Mouse (Mus musculus) left cerebral cortex, postnatal 10 days (tissue): Measurements from ENCODE around the gene Rfc1. TPM values are rescaled to one million over a fixed set of nuclear protein-coding genes. Genes with fewer than 3 reads are reported as not detected.
A peak's percentile ranks its signal among the peaks of the same experiment; 100 is the strongest.

ENCODE experiments used
- DNase-seq, 2 experiments: peaks; one replicate each; pipeline ENCODE4 v3.0.0; 2021 to 2022; ENCODE audit warnings: low spot score in 2 of 2, mixed read lengths in 1 of 2; ENCODE audit errors: extremely low spot score in 1 of 2
- intact Hi-C: fragments of 180-260 bp; cut with DNase I; formaldehyde crosslinking; loops from one replicate; pipeline ENCODE4 v1.15.1; 2025
- total RNA-seq, 2 experiments: library from RNA; stranded (reverse); gene quantifications; 2 replicates each; pipeline ENCODE4 v1.2.3; 2021

Rfc1 gene
- total RNA-seq, 2 experiments from 2014 or later, result 20.7 to 22.4 TPM

DNA sequence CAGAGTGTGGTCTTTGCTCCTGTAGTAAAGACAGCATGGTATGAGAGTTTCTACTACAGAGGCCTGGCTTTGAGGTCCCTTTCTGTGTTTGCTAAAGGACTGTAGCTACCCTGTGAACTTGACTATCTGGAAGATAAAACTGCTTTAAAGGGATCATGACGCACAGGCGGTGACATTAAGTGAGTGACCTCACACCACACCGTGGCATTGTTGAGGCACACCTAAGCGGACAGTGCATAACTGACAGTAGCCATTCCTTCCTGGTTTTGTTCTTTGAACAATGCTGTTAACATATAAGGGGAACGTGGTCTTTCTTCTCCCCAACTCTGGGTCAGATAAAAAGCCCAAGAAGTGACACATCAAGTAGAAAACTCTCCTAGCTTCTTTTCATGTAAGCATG, 111.4 kb downstream of the Rfc1 start:
- no peak for DNase-seq
- intact Hi-C loops, result no loop called here

- intact Hi-C loops, result no loop called here
- no peak for DNase-seq
Observed at GRCm38 (mm10) chr5:65221037-65221436, 114.4 kb downstream of the Rfc1 start.

DNA sequence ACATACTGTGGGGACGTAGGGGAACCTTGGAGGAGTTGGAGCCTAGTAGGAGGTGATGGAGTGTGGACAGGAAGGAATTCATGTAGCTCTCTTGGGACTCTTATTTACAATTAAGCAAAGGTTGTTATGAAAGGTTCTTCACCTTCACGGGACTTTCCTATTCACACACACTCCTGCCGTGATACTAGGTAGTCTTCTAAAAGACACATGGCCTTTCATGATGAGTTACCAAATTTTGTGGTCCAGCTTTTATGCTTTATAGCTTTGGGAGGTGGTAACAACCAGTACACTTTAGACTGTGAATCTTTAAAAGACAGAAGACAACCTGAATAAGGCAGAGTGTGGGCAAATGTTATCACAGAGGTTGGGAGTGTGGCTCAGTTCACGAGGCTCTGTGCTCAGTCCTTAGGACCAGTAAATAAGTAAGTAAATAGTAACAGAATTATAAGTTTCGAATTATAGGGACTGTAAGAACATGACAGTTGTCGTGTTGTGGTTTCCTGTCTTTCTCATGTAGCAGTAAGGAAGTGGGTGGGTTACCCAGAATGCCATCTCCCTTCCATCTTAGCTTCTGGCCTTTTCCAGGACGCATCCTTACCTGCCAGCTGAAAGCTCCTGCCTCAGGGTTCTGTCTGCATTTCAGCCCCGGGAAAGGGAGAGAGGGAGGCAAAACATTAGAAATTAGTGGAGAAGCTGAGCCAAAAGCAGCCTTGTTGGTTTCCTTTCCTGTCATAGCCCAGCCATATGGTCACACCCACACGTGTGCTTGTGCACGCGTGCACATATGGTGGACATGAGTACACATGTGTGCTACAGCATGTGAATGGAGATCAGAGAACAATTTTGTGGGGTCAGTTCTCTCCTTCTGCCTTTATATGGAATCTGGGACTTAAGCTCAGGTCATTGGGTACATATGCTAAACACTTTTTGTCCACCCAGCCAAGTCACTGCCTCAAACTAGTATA, 117.9 kb downstream of the Rfc1 start:
- no peak for DNase-seq
- intact Hi-C loops, result no loop called here

DNA sequence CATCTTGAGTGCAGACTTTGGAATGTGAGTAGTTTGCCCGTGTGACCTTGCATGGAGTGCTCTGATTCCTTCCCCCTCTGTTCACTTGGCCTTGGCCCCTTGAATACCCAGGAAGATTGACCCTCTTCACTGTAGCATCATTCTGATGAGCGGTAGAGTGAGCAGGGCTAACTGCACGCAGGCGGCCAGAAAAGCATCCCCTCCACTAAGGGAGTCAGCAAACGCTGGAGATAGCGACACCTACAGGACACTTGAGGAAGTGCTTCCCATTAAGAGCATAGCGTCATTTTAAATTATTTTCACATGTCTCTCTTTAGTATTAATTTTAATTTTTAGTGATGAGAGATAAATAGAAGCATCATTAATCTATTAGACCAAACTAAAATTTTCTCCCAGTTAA, 122.1 kb downstream of the Rfc1 start:
- peak in 1 of 2 experiments; percentile 40 for DNase-seq
- intact Hi-C loops, result no loop called here

Other genes starting within 250 kb of the Rfc1 start
- under 1 TPM in 1 of 2 experiments, not detected in 1; 0.67 TPM for gene Tmem156, start 243.5 kb downstream of the Rfc1 start, total RNA-seq
- gene Klhl5, start 228.1 kb downstream of the Rfc1 start, total RNA-seq, result 10 to 100 TPM; 61.4 to 62.9 TPM
- 10 to 100 TPM; 18.9 to 20.0 TPM for gene Wdr19, start 136.0 kb downstream of the Rfc1 start, total RNA-seq
- gene Klb, start 12.6 kb upstream of the Rfc1 start, total RNA-seq, result under 1 TPM; 0.36 to 0.39 TPM
- gene Rpl9, start 55.8 kb upstream of the Rfc1 start, total RNA-seq, result 100 to 1,000 TPM; 665 to 666 TPM
- gene Lias, start 55.8 kb upstream of the Rfc1 start, total RNA-seq, result 10 to 100 TPM; 36.4 to 37.3 TPM
- 10 to 100 TPM; 29.3 to 30.1 TPM for gene Ugdh, start 100.3 kb upstream of the Rfc1 start, total RNA-seq
- gene Gm43552, start 157.2 kb upstream of the Rfc1 start, total RNA-seq, result not detected
- gene Smim14, start 201.5 kb upstream of the Rfc1 start, total RNA-seq, result 100 to 1,000 TPM; 127 to 143 TPM
- gene Ube2k, start 201.6 kb upstream of the Rfc1 start, total RNA-seq, result 100 to 1,000 TPM; 134 to 138 TPM